Mouse (Mus musculus): ENCODE data around the gene Rhof. TPM values are rescaled to one million over a fixed set of nuclear protein-coding genes. Genes with fewer than 3 reads are reported as not detected.
A peak's percentile ranks its signal among the peaks of the same experiment; 100 is the strongest.

The Rhof gene
- polyA plus RNA-seq, 1 experiment from 2014 or later, result 6.8 TPM

- Histone ChIP-seq H3K4me1 (ENCODE audit: control insufficient read depth, insufficient read depth, low read length) (peaks cover 20% of the 10 kb centered on the region), H3K27ac (ENCODE audit: low read depth, low read length) (no peak overlapping the region), H3K4me2 (ENCODE audit: low read length) (peak overlapping the region; percentile 60), H3K9me3 (replicated peaks; ENCODE audit: control insufficient read depth, low read length) (no peaks in the 10 kb centered on the region), H3K4me3 (ENCODE audit: low read depth, low read length) (peak overlapping the region; percentile 31; the same call in 1 of the 2 replicates), H3K36me3 (ENCODE audit: control insufficient read depth, insufficient read depth, low read length) (peaks cover 84% of the 10 kb centered on the region), H3K9ac (ENCODE audit: low read length) (peak overlapping the region; percentile 40), H3K27me3 (replicated peaks; ENCODE audit: control insufficient read depth, insufficient read depth, low read length) (no peaks in the 10 kb centered on the region)
- 56% methylated on average over 7 of the region's 7 CpGs for WGBS
- ATAC-seq (no peak), DNase-seq (ENCODE audit: low spot score) (peak; percentile 45)
These were observed 18.6 kb upstream of the Rhof start for GRCm38 (mm10) chr5:123151077-123151476.

- DNase-seq (ENCODE audit: low spot score), result no peak
- Histone ChIP-seq H3K27me3 (replicated peaks; ENCODE audit: control insufficient read depth, insufficient read depth, low read length) (no peaks in the 10 kb centered on the region), H3K27ac (ENCODE audit: low read depth, low read length) (no peak overlapping the region), H3K9me3 (replicated peaks; ENCODE audit: control insufficient read depth, low read length) (no peaks in the 10 kb centered on the region), H3K36me3 (ENCODE audit: control insufficient read depth, insufficient read depth, low read length) (peaks cover 84% of the 10 kb centered on the region), H3K4me1 (ENCODE audit: control insufficient read depth, insufficient read depth, low read length) (peaks cover 24% of the 10 kb centered on the region), H3K9ac (ENCODE audit: low read length) (peak overlapping the region; percentile 48), H3K4me2 (ENCODE audit: low read length) (peak overlapping the region; percentile 60), H3K4me3 (ENCODE audit: low read depth, low read length) (peak overlapping the region; percentile 31)
- no peak for ATAC-seq
- WGBS, result 62% methylated on average over 7 of the region's 7 CpGs
These were observed 18.1 kb upstream of the Rhof start for GRCm38 (mm10) chr5:123150641-123151040.

GRCm38 (mm10) chr5:123149451-123150400, 17.2 kb upstream of the Rhof start:
- DNase-seq (ENCODE audit: low spot score) (peak; percentile 90), ATAC-seq (peak; percentile 93)
- Histone ChIP-seq H3K4me3 (ENCODE audit: low read depth, low read length) (peak overlapping the region; percentile 31), H3K9ac (ENCODE audit: low read length) (peak overlapping the region; percentile 48), H3K36me3 (ENCODE audit: control insufficient read depth, insufficient read depth, low read length) (peaks cover 85% of the 10 kb centered on the region), H3K27ac (ENCODE audit: low read depth, low read length) (no peak overlapping the region), H3K4me2 (ENCODE audit: low read length) (peak overlapping the region; percentile 60), H3K4me1 (ENCODE audit: control insufficient read depth, insufficient read depth, low read length) (peaks cover 33% of the 10 kb centered on the region), H3K27me3 (replicated peaks; ENCODE audit: control insufficient read depth, insufficient read depth, low read length) (no peaks in the 10 kb centered on the region), H3K9me3 (replicated peaks; ENCODE audit: control insufficient read depth, low read length) (no peaks in the 10 kb centered on the region)
- WGBS, result 9% methylated on average over 19 of the region's 19 CpGs

- Histone ChIP-seq H3K4me2 (ENCODE audit: low read length) (no peak overlapping the region), H3K9ac (ENCODE audit: low read length) (peak overlapping the region; percentile 48; the same call in 1 of the 2 replicates), H3K27me3 (replicated peaks; ENCODE audit: control insufficient read depth, insufficient read depth, low read length) (no peaks in the 10 kb centered on the region), H3K27ac (ENCODE audit: low read depth, low read length) (no peak overlapping the region), H3K4me1 (ENCODE audit: control insufficient read depth, insufficient read depth, low read length) (peaks cover 41% of the 10 kb centered on the region), H3K36me3 (ENCODE audit: control insufficient read depth, insufficient read depth, low read length) (peaks cover 73% of the 10 kb centered on the region), H3K4me3 (ENCODE audit: low read depth, low read length) (no peak overlapping the region), H3K9me3 (replicated peaks; ENCODE audit: control insufficient read depth, low read length) (no peaks in the 10 kb centered on the region)
- WGBS, result 85% methylated on average over 25 of the region's 25 CpGs
- DNase-seq (ENCODE audit: low spot score), result no peak
- no peak for ATAC-seq
These were observed 15.7 kb upstream of the Rhof start for GRCm38 (mm10) chr5:123148073-123148722.

DNA sequence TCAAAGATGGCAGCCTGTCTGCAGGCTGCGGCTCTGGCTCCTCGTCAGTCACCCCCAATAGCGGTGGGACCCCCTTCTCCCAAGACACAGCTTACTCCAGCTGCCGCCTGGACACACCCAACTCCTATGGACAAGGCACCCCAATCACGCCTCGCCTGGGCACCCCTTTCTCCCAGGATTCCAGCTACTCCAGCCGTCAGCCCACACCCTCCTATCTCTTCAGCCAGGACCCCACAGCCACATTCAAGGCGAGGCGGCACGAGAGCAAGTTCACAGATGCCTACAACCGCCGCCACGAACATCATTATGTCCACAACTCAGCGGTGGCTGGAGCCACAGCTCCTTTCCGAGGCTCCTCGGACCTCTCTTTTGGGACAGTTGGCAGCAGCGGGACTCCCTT, 15.1 kb upstream of the Rhof start:
- Histone ChIP-seq H3K4me3 (ENCODE audit: low read depth, low read length) (no peak overlapping the region), H3K4me1 (ENCODE audit: control insufficient read depth, insufficient read depth, low read length) (peaks cover 41% of the 10 kb centered on the region), H3K27ac (ENCODE audit: low read depth, low read length) (no peak overlapping the region), H3K27me3 (replicated peaks; ENCODE audit: control insufficient read depth, insufficient read depth, low read length) (no peaks in the 10 kb centered on the region), H3K9ac (ENCODE audit: low read length) (no peak overlapping the region), H3K9me3 (replicated peaks; ENCODE audit: control insufficient read depth, low read length) (no peaks in the 10 kb centered on the region), H3K4me2 (ENCODE audit: low read length) (no peak overlapping the region), H3K36me3 (ENCODE audit: control insufficient read depth, insufficient read depth, low read length) (peaks cover 66% of the 10 kb centered on the region)
- 92% methylated on average over 17 of the region's 17 CpGs for WGBS
- no peak for ATAC-seq
- no peak for DNase-seq (ENCODE audit: low spot score)

- Histone ChIP-seq H3K4me3 (ENCODE audit: low read depth, low read length) (no peak overlapping the region), H3K4me1 (ENCODE audit: control insufficient read depth, insufficient read depth, low read length) (peaks cover 41% of the 10 kb centered on the region), H3K27ac (ENCODE audit: low read depth, low read length) (no peak overlapping the region), H3K9me3 (replicated peaks; ENCODE audit: control insufficient read depth, low read length) (no peaks in the 10 kb centered on the region), H3K36me3 (ENCODE audit: control insufficient read depth, insufficient read depth, low read length) (peaks cover 54% of the 10 kb centered on the region), H3K9ac (ENCODE audit: low read length) (no peak overlapping the region), H3K27me3 (replicated peaks; ENCODE audit: control insufficient read depth, insufficient read depth, low read length) (no peaks in the 10 kb centered on the region), H3K4me2 (ENCODE audit: low read length) (no peak overlapping the region)
- DNase-seq (ENCODE audit: low spot score), result no peak
- 84% methylated on average over 11 of the region's 11 CpGs for WGBS
- ATAC-seq, result no peak
These were observed 13.9 kb upstream of the Rhof start for GRCm38 (mm10) chr5:123146357-123146756.

GRCm38 (mm10) chr5:123144746-123145590, 12.5 kb upstream of the Rhof start:
- Histone ChIP-seq H3K4me2 (ENCODE audit: low read length) (peak overlapping the region; percentile 90), H3K27ac (ENCODE audit: low read depth, low read length) (no peak overlapping the region), H3K9ac (ENCODE audit: low read length) (peak overlapping the region; percentile 100), H3K4me1 (ENCODE audit: control insufficient read depth, insufficient read depth, low read length) (peaks cover 29% of the 10 kb centered on the region), H3K4me3 (ENCODE audit: low read depth, low read length) (peak overlapping the region; percentile 94), H3K27me3 (replicated peaks; ENCODE audit: control insufficient read depth, insufficient read depth, low read length) (no peaks in the 10 kb centered on the region), H3K36me3 (ENCODE audit: control insufficient read depth, insufficient read depth, low read length) (peaks cover 44% of the 10 kb centered on the region), H3K9me3 (replicated peaks; ENCODE audit: control insufficient read depth, low read length) (no peaks in the 10 kb centered on the region)
- DNase-seq (ENCODE audit: low spot score), result no peak
- 43% methylated on average over 20 of the region's 20 CpGs for WGBS
- ATAC-seq, result no peak

DNA sequence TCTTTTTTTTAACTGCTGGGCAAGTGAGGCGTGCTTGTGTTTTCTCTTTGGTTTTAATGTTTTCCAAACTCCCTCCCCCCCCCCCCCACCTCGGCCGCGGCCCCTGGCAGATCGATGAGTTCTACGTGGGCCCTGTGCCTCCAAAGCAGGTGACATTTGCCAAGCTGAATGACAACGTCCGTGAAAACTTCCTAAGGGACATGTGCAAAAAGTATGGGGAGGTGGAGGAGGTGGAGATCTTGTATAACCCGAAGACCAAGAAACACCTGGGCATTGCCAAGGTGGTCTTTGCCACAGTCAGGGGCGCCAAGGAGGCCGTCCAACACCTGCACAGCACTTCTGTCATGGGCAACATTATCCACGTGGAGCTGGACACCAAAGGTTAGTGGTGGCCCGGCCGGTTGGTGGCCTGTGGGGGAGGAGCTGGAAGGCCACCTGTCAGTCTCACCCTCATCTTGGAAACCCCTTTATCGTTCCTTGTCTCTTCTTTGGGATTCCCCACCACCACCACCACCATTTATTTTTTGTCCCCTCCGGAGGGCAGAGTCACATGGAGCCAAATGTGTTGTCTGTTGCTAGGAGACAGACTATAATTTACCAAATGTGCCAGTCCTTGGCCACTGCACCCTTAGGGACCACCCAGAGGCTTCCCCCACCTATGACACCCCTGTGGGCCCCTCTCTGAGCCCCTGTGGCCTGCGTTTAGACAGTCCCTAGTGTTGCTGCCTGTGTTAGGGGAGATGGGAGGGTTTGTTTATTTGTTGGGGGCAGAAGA, 11.7 kb upstream of the Rhof start:
- Histone ChIP-seq H3K9me3 (replicated peaks; ENCODE audit: control insufficient read depth, low read length) (no peaks in the 10 kb centered on the region), H3K4me3 (ENCODE audit: low read depth, low read length) (peak overlapping the region; percentile 94), H3K4me1 (ENCODE audit: control insufficient read depth, insufficient read depth, low read length) (peaks cover 23% of the 10 kb centered on the region), H3K36me3 (ENCODE audit: control insufficient read depth, insufficient read depth, low read length) (peaks cover 39% of the 10 kb centered on the region), H3K27me3 (replicated peaks; ENCODE audit: control insufficient read depth, insufficient read depth, low read length) (no peaks in the 10 kb centered on the region), H3K4me2 (ENCODE audit: low read length) (peak overlapping the region; percentile 90), H3K9ac (ENCODE audit: low read length) (peak overlapping the region; percentile 100), H3K27ac (ENCODE audit: low read depth, low read length) (no peak overlapping the region)
- WGBS, result 6% methylated on average over 17 of the region's 17 CpGs
- ATAC-seq (no peak), DNase-seq (ENCODE audit: low spot score) (peak; percentile 22)
